Mouse (Mus musculus) cerebellum, adult 18-20 months (tissue): ENCODE measurements at regions not wholly inside any gene's neighbourhood (a gene's known extent, or its start where the extent isn't known, plus 50 kb on each side); places are given as distances from the start of the nearest gene placed in this dataset.

Experiments used
- DNase-seq, 2 experiments: peaks; one replicate each; pipeline ENCODE4 v3.0.0; 2021

GRCm38 (mm10) chr9:46735664-46736067 is 262.9 kb upstream of the Gm4791 start:
- peak; percentile 86 to 90 for DNase-seq

DNA sequence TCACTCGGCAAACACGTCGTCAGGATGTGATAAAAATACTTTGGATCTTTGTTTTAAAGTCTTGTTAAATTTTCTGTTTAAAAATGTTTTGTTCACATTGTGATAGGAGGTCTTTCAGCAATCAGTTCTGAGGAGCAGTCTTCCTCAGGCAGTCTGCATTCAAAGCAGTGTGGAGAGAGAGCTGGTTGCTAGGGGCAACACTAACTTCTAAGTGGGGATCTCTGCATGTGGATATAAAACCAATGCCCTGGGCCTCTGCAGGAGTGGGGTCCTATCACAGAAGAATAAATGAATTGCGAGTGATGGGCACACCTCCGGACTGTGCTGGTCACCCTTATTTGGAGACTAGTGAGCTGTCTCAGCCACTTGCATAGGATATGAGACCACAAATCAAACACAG is 270.1 kb upstream of the Gm4791 start:
- no peak for DNase-seq

- no peak for DNase-seq
Observed at GRCm38 (mm10) chr9:46724231-46724630, 274.3 kb upstream of the Gm4791 start.

- DNase-seq = no peak
Observed at GRCm38 (mm10) chr9:46713415-46713814, 285.1 kb upstream of the Gm4791 start.

DNA sequence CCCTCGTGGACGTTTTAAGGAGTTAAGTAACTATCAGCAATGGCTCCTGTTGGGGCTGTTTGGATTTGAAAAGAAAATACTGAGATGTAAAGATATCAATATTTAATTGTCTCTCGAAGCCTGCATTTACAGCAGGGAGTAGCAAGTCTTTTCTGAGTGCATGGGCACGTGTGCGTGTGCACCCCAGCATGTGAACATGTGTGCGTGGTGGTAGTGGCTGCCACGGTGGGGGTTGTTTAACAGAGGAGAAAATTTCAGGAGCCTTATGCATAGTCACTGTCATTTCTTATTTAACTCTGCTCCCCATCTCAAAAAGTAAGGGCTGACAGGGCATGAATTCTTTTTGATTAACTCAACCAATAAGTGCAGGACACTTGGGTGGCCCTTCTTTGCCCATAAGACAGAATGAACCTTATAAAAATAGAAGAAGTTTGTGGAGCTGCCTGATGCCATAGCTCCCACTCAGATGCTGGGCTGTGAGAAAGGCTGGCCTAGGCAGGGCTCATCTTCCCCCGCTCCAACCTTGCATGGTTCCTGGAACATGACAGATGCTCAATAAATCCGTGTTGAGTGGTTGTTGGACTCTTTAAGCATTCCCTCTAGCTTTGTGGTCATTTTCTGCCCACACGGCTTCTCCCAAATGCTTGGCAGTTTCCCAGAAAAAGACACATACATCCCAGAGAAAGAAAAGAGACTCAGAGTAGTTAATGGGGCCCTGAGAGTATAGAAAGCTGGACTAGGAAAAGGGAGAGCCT is 294.2 kb upstream of the Gm4791 start:
- no peak for DNase-seq

DNA sequence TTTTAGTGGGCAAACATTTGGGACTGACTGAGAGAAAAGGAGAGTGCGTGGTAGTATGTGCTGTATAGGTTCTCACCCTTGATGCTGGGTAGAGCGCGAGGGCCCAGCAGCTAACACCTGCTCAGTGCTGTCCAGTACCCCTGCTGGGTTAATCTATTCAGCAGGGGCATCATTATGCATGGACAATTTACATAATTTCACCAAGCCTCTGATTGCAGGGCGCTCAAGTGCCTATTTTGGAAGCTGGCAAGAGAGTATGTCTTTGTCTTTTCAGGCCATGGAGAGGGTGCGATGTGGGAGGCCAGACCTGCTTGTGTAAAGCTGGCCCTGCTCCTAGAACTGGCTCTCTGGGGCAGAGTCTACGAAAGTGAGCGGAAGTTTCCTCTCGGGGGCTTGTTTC is 294.9 kb upstream of the Gm4791 start:
- no peak for DNase-seq

- no peak for DNase-seq
Observed at GRCm38 (mm10) chr9:46702901-46703636, 295.5 kb upstream of the Gm4791 start.

DNA sequence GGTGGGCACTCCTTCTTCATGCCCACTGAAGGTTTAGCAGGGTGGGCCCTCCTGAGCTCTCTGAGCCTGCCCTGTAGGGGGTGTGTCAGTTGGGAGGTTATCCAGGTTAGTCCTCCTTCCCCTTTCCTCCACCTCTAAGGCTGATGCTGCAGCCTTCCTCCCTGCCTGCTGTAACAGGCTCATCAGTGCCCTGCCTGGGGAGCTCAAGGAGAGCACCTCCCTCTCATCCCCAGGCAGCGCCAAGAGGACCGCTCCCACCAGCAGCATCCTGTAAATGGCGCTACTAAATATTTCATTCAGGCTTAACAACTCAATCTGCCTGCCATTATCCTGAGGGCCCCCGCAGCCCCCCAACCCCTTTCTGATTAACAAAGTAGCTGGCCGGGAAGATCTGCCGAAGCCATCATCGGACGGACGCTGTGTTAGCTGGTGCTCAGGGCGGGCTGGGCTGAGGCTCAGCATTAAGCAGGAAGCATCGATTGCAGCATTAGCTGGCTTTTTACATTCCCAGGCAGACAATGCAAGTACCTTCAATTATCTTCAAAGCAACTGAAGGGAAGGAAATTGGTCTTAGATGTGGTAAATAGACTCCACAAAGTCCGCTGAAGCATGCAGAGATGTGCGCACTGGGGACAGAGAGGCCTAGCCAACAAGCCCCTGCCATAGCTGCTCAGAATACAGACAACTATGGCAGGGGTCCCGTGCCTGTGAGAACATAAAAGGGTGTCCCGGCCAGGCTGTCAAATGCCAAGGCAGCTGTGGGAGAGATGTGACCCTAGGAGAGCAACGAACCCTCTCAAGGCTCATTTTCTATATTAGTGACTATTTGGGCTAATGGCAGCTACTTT is 296.3 kb upstream of the Gm4791 start:
- no peak for DNase-seq

- no peak for DNase-seq
Observed at GRCm38 (mm10) chr9:46696171-46696570, 302.4 kb upstream of the Gm4791 start.

DNA sequence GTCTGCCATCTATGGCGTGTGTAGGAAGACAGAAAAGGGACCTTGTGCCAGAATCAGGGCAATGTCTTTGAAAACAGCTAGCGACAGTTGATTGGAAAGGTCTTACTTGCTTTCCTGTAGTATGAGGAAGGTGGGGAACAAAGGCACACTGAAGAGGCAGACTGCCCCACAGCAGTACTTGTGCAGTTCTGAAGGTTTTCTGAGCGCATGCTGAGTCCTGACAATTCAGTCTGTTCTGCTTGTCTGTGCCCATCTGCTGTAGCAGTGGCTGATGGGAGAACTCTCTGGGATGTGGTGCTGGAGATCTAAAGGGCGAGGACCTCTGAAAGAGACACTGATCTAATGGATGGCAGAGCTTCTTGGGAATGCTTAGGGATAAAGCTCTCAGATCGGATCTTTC is 309.2 kb upstream of the Gm4791 start:
- no peak for DNase-seq

- no peak for DNase-seq
Observed at GRCm38 (mm10) chr9:46684113-46684850, 314.3 kb upstream of the Gm4791 start.

- DNase-seq = no peak
Observed at GRCm38 (mm10) chr9:46672050-46672449, 326.5 kb upstream of the Gm4791 start.

DNA sequence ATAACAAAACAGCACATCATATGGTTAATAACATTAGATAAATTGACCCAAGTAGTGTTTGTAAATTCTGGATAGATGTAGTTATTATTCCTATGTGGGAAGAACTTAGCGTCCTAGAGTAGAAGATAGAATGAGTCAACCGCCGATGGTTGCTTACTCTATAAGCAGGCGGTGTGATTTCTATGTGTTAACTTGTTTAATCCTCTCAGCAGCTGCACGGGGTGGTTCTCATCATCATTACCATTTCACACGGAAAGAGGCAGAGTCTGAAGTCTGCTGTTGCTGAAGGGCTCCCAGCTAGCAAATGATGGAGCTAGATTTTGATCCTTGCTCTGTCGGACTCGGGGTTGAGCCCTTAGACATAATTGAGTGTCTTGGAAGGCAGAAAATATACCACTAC is 334.6 kb upstream of the 4931429L15Rik start:
- DNase-seq = no peak

DNA sequence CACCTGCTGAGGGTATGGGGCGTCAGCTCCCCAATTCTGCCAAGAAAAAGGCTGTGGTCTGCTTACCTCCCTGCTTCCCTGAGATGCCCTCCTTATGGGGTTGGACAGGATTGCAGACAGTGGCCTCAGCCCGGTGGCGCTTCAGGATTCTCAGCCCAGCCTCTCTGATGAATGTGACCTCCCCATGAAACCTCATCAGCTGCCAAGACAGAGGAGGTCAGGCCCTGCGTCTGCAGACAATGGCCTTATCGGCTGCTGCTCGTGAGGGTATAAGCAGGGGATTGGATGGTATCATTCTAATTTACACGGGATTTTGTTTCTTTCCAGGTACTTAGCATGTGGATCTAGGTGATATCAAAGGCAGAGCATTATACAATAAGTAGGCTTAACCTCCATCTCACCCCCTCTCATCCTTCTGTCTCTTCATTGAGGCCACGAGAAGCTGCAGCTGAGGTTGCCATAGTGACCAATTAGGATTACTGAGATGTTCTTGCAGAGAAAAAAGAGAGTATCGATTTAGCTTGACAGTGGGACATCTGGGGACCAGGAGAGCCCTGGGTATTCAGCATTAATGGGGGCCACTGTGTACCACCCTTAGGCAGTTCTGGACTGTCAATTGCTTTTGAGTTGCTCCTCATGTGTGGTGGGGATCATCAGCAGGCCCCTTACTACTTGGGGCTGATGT is 327.6 kb upstream of the 4931429L15Rik start:
- DNase-seq = no peak

DNA sequence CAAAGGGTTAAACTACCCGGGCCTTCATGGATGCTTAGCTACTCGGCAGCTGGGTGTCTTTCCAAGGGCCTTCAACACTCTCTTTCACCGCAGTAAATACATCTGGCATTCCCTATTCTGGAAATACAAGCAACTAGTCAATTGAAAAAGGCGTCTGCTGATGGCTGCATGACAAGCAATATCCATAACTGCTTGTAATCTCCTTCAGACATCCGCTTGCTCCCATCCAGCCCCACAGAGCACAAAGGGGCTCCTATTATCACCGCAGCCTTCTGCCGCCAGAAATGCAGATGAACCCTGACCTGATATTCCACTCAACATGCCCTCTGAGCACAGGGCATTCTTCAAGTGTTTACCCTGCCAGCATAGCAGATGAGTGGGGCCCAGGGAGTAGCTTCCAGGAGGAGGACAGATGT is 325.7 kb upstream of the 4931429L15Rik start:
- DNase-seq = no peak

DNA sequence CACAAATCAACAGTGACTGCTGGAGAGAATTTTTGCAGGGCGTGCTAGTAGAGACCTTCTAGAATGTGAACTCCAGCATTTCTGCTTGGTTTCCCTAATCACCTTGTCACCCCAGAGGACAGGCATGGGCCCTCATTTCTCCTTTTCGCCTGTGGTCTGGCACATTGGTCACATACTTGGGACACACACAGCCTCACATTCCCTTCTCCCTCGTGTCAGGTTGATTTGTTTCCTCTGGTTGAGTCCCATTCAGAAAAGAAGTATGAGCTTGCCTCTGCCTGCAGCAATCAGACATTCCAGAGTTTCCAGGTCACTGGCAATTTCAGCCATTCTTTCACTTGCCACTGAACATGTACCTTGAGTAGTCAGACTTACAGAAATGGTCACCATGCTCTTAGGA is 323.8 kb upstream of the 4931429L15Rik start:
- no peak for DNase-seq

GRCm38 (mm10) chr9:46642696-46643095 is 322.9 kb upstream of the 4931429L15Rik start:
- no peak for DNase-seq

GRCm38 (mm10) chr9:46636261-46637010 is 316.6 kb upstream of the 4931429L15Rik start:
- peak; percentile 71 to 73 for DNase-seq

GRCm38 (mm10) chr9:46633952-46634351 is 314.2 kb upstream of the 4931429L15Rik start:
- DNase-seq = peak in 1 of 2 experiments; percentile 21

GRCm38 (mm10) chr9:46632576-46632975 is 312.8 kb upstream of the 4931429L15Rik start:
- DNase-seq = peak; percentile 69 to 77

GRCm38 (mm10) chr9:46622255-46622654 is 302.5 kb upstream of the 4931429L15Rik start:
- no peak for DNase-seq
